Mouse (Mus musculus) olfactory bulb, adult 2 months (tissue): ENCODE results near the gene Mxi1.

Source experiments
- CTCF ChIP-seq: fragments of 200-500 bp; IDR thresholded peaks from 2 replicates; pipeline ENCODE4 v1.5.1; 2012; ENCODE audit warnings: low read depth, mild to moderate bottlenecking, low read length, moderate library complexity; ENCODE audit not compliant: insufficient read depth
- POLR2A ChIP-seq: fragments of 200-500 bp; IDR thresholded peaks from 2 replicates; pipeline ENCODE4 v1.6.1; 2012; ENCODE audit warnings: mild to moderate bottlenecking, low read depth, low read length, moderate library complexity; ENCODE audit not compliant: insufficient read depth

DNA sequence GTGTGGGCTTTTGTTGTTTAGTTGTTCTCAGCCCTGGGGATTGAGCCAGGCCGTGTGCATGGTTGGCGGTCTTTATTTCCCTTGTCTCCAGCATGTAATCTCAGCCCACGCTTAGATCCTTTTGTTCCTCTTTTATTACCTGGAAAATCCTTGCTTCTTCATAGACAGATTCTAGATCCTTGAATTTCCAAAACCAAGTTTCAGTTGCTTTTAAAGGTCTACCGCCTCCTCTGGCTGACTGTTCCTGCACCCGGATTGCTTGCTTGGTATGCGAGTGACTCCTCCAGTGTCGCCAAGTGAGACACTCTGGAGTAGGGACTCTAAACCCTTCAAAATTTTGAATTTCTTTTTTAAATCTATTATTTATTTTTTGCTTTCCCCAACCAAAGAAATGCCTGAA lies 56.6 kb downstream of the Mxi1 start:
- TF ChIP-seq POLR2A = no peak
- TF ChIP-seq CTCF = no peak
